Mouse (Mus musculus): ENCODE results near the gene Mapk8.
"Not testable (repeated sequence)": the region's sequence is repeated elsewhere in the genome, so short reads cannot be mapped to it uniquely, and the experiment has no call there.

Gene Mapk8

GRCm38 (mm10) chr14:33447027-33447569 is at the start of gene Mapk8:
TSS of gene Mapk8 (minus strand) at chr14:33447158.
- DNase-seq, result peak; percentile 97

GRCm38 (mm10) chr14:33495226-33495625 is 48.3 kb upstream of the Mapk8 start:
- no peak for DNase-seq

- DNase-seq, result no peak
Measured at GRCm38 (mm10) chr14:33487805-33488550, 41.0 kb upstream of the Mapk8 start.

DNA sequence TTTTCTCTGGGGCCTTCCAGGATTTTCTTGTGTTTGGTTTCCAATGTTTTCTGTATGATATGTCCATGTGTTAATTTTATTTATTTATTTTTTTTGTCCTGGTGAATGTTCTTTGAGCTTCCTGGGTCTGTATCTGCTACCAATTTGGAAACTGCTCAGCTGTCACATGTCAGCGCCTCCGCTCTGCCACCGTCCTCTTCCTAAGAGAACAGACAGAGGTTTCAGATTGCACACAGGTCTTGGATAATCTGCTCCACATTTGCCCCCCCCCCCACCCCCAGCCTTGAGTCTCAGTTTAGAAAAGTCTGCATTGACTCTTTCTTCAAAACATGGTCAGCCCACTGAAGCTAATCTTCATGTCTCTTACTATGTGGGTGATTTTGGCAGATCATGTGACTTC is 35.0 kb upstream of the Mapk8 start:
- no peak for DNase-seq

- peak; percentile 44 for DNase-seq
Measured at GRCm38 (mm10) chr14:33476094-33476760, 29.3 kb upstream of the Mapk8 start.

- DNase-seq, result peak; percentile 79
Measured at GRCm38 (mm10) chr14:33474461-33474860, 27.5 kb upstream of the Mapk8 start.

GRCm38 (mm10) chr14:33471331-33471730 is 24.4 kb upstream of the Mapk8 start, which contains the start of gene Frmpd2:
TSS of gene Frmpd2 (plus strand) at chr14:33471696.
- no peak for DNase-seq

DNA sequence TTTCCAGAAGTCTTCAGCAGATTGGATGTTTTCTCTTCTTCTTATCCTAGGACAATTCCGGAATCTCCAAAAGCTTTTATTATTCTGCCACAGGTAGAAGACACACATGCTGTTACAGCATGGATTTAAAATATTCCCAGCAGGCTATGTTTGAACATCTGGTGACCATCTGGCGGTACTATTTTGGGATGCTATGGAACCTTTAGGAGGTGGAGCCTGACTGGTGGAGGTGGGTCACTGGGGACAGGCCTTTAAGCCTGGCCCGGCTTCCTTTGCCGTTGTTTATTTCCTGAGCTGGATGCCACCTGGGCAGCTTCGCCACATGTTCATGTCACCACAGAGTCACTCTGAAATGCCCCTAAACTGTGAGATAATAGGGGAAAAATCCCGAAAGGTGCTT is 20.8 kb upstream of the Mapk8 start:
- DNase-seq, result no peak

- DNase-seq, result no peak
Measured at GRCm38 (mm10) chr14:33463658-33464057, 16.7 kb upstream of the Mapk8 start.

- no peak for DNase-seq
Measured at GRCm38 (mm10) chr14:33450331-33450730, 3.4 kb upstream of the Mapk8 start.

DNA sequence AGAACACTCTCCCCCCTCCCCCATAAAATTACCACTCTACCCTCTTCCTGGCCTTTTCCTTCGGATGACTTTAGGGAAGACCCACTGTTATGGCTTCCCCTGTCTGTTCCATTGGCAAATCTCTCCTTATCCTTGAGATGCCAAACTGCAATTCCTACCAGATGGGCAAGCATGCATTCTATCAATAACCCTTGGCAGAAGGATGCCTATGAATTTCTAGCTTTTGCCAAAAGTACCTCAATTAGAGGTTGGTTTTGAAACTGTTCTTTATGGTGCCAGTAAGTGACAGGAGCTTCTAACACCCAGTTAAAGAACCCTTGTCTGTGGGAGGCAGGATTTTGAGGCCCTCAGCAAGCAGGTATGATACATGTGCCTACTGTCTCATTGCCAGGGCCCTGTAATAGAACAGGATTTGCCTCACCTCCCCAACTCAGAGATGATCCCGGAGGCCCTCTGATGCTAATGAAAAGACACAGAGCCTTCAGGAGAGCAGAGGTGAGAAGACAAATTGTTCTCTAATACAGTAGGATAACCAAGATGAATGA is 2.4 kb upstream of the Mapk8 start:
- DNase-seq, result no peak

GRCm38 (mm10) chr14:33448276-33448675 is 1.3 kb upstream of the Mapk8 start:
- DNase-seq, result no peak

GRCm38 (mm10) chr14:33446561-33447023 is 366 bp downstream of the Mapk8 start:
- DNase-seq, result peak; percentile 67

GRCm38 (mm10) chr14:33445962-33446361 is 996 bp downstream of the Mapk8 start:
- no peak for DNase-seq

DNA sequence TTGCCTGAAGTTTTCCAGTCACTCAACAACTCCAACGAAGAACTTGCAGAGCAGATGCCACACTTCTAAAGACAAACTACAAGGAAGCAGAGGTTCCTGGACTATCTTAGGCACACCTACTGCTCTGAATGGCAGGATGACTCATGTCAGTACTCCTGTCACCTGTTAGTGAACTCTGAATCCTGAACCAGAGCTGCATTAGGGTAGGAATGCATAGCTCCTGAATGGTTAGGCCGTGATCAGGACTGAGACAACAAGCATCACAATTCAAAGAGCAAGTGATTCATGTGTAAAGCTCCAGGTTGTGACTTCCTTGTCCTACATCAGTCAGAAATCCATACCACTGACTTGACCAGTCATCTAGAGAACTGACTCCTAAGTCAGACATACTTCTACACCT is 3.2 kb downstream of the Mapk8 start:
- DNase-seq, result no peak

DNA sequence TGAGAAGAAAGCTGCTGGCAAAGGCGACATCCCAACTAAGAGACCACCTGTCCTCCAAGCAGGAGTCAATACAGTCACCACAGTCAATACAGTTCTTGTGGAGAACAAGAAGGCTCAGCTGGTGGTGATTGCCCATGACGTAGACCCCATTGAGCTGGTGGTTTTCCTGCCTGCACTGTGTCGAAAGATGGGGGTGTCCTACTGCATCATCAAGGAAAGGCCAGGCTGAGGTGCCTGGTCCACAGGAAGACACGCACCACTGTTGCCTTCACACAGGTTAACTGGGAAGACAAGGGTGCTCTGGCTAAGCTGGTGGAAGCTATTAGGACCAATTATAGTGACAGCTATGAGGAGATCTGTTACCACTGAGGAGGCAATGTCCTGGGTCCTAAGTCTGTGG is 14.5 kb downstream of the Mapk8 start:
- DNase-seq, result not testable (repeated sequence)

GRCm38 (mm10) chr14:33424124-33424523 is 22.8 kb downstream of the Mapk8 start:
- no peak for DNase-seq

DNA sequence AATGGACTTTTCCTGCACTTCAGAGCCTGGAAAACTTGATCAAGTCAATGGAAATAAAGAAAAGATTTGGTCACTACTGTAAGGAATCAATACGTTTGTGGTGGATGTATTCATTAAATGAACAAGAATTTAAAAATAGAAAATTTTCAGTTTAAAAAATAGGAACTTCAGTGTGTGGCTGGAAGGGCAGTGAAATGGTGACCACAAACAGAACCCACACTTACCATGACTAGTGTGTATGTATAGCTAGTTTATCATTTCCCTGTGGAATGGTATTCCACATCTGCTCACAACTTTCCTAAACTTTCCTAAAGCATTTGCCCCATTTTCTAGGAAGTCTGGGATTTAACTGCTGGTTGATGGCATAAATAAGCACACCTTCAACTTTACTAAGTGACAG is 24.0 kb downstream of the Mapk8 start:
- DNase-seq, result no peak

- no peak for DNase-seq
Measured at GRCm38 (mm10) chr14:33418311-33418909, 28.5 kb downstream of the Mapk8 start.

DNA sequence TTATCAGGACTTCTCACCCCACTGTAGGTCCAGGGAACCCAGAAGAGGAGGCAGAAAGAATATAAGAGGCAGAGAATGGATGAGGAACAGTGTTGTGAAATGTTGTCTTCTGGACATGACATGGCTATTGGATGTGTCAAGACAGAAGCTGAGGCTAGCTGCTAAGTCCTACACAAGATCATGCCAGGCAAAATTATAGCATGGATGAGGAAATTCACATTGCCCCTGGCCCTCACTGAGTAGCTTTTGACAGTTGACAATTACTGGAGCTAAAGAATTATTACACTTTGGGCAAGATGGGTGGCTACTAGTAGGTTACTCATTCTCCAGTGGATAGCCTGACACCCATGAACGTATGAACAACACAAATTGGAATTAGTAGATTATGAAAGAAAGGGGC is 31.2 kb downstream of the Mapk8 start:
- DNase-seq, result no peak

DNA sequence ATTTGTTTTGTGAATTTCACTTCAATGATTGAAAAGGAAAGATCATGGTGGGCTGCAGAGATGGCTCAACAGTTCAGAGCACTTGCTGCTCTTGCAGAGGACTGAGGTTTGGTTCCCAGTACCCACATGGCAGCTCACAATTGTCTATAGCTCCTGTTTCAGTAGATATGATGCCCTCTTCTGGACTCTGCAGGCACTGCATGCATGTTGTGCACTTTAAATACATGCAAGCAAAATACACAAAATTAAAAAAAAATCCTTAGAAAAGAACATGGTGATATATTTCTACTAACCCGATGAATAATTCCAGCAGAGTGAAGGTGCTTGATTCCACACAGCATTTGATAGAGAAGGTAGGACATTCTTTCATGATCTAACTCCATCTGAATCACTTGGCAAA is 44.6 kb downstream of the Mapk8 start:
- no peak for DNase-seq

GRCm38 (mm10) chr14:33400019-33400418 is 46.9 kb downstream of the Mapk8 start:
- DNase-seq, result no peak

Measured in right cerebral cortex, adult 18-20 months (tissue).